Mouse (Mus musculus): Measurements from ENCODE around the gene Olfr345.

Gene Olfr345

GRCm38 (mm10) chr2:36639741-36640140 lies at the start of gene Olfr345:
TSS of gene Olfr345 (plus strand) at chr2:36640041.
- DNase-seq = no peak

- no peak for DNase-seq
Measured at GRCm38 (mm10) chr2:36685488-36685887, 45.6 kb downstream of the Olfr345 start, which contains the start of gene Olfr346. TSS of gene Olfr346 (plus strand) at chr2:36685788.
